Mouse (Mus musculus) midbrain, embryonic 16.5 days (tissue): ENCODE results near the gene Rnf214. TPM values are rescaled to one million over a fixed set of nuclear protein-coding genes. Genes with fewer than 3 reads are reported as not detected.

Source experiments
- ATAC-seq: fragments of 200-750 bp; cut with Nextera tagmentation; 2 replicates; pipeline ENCODE4 v1.8.0; 2017; ENCODE audit warnings: moderate TSS enrichment
- H3K27ac ChIP-seq: fragments of 300-500 bp; sonication (generic); 2 replicates; pipeline ENCODE4 v1.5.1; 2014; ENCODE audit warnings: mild to moderate bottlenecking, low read length, mixed read lengths
- H3K27me3 ChIP-seq: fragments of 300-500 bp; sonication (generic); 2 replicates; pipeline ENCODE4 v1.6.1; 2014; ENCODE audit warnings: low read depth, low read length, mixed read lengths; ENCODE audit not compliant: control insufficient read depth, insufficient read depth
- H3K36me3 ChIP-seq: fragments of 300-500 bp; sonication (generic); 2 replicates; pipeline ENCODE4 v1.6.1; 2014; ENCODE audit warnings: mild to moderate bottlenecking, low read length, moderate library complexity, mixed read lengths; ENCODE audit not compliant: control insufficient read depth, insufficient read depth
- H3K4me1 ChIP-seq: fragments of 300-500 bp; sonication (generic); 2 replicates; pipeline ENCODE4 v1.6.1; 2014; ENCODE audit warnings: mild to moderate bottlenecking, low read length, mixed read lengths; ENCODE audit not compliant: control insufficient read depth, insufficient read depth
- H3K4me2 ChIP-seq: fragments of 300-500 bp; sonication (generic); 2 replicates; pipeline ENCODE4 v1.6.1; 2014; ENCODE audit warnings: mild to moderate bottlenecking, low read length, mixed read lengths
- H3K4me3 ChIP-seq: fragments of 300-500 bp; sonication (generic); 2 replicates; pipeline ENCODE4 v1.5.1; 2014; ENCODE audit warnings: low read depth, mild to moderate bottlenecking, low read length, moderate library complexity, mixed read lengths
- H3K9ac ChIP-seq: fragments of 300-500 bp; sonication (generic); 2 replicates; pipeline ENCODE4 v1.6.1; 2014; ENCODE audit warnings: low read depth, low read length, mixed read lengths
- H3K9me3 ChIP-seq: fragments of 300-500 bp; sonication (generic); replicated peaks from 2 replicates; pipeline ENCODE4 v1.6.1; 2014; ENCODE audit warnings: mild to moderate bottlenecking, low read length, mixed read lengths; ENCODE audit not compliant: control insufficient read depth, poor library complexity, severe bottlenecking
- WGBS: fragments of 180-500 bp; shearing (Covaris S2); extraction: QIAGEN DNeasy Blood & Tissue Kit; methylation state at CpG from one replicate; pipeline ENCODE4 v1.1.7; 2014; 5-methylcytosine and 5-hydroxymethylcytosine counted together
- microRNA-seq: library from miRNA; unstranded; fragments of <30 nt; microRNA quantifications from one replicate; pipeline ENCODE4, GENCODE M21; 2017
- polyA plus RNA-seq: library from polyadenylated mRNA; unstranded; fragments of >200 nt; fragmentation: Nextera tagmentation; extraction: Ambion mirVana; gene quantifications from 2 replicates; pipeline ENCODE4 v1.2.1, GENCODE M21; 2015

Gene Rnf214
- polyA plus RNA-seq, 1 experiment from 2014 or later = 97.9 TPM

- Histone ChIP-seq H3K9me3 (no peaks in the 10 kb centered on the region), H3K9ac (no peak overlapping the region), H3K36me3 (peaks cover 8% of the 10 kb centered on the region), H3K4me2 (no peak overlapping the region), H3K4me3 (no peak overlapping the region), H3K27ac (no peak overlapping the region), H3K4me1 (no peaks in the 10 kb centered on the region), H3K27me3 (no peaks in the 10 kb centered on the region)
- 89% methylated on average over 9 of the region's 9 CpGs for WGBS
- ATAC-seq = no peak
These were observed 88.2 kb downstream of the Rnf214 start for GRCm38 (mm10) chr9:45818406-45819011.

- 89% methylated on average over 10 of the region's 10 CpGs for WGBS
- Histone ChIP-seq H3K9ac (no peak overlapping the region), H3K9me3 (no peaks in the 10 kb centered on the region), H3K4me2 (no peak overlapping the region), H3K36me3 (peaks cover 6% of the 10 kb centered on the region), H3K4me3 (no peak overlapping the region), H3K4me1 (no peaks in the 10 kb centered on the region), H3K27ac (no peak overlapping the region), H3K27me3 (no peaks in the 10 kb centered on the region)
- no peak for ATAC-seq
These were observed 91.2 kb downstream of the Rnf214 start for GRCm38 (mm10) chr9:45815525-45815924.

DNA sequence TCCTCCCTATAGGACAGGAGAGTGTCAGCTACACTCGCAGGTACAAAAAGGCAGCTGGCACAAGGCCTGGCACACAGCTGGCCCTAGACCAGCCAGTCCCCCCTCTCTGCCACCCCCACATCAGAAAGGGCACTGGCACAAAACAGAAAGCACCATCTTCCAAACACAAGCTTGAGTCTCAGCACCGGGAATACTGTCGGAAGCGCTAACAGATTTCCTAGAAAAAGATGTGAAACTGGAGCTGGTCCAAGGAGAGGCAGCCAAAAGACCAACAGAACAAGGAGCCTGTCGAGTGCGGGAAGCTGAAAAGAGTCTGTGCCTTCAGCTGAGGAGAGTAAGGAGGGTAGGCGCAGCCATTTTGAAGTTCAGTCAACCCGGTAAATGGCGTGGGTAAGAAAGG, 91.6 kb downstream of the Rnf214 start:
- Histone ChIP-seq H3K4me3 (no peak overlapping the region), H3K27ac (no peak overlapping the region), H3K9me3 (no peaks in the 10 kb centered on the region), H3K4me1 (no peaks in the 10 kb centered on the region), H3K4me2 (no peak overlapping the region), H3K36me3 (peaks cover 6% of the 10 kb centered on the region), H3K27me3 (no peaks in the 10 kb centered on the region), H3K9ac (no peak overlapping the region)
- 82% methylated on average over 9 of the region's 9 CpGs for WGBS
- no peak for ATAC-seq

Small RNAs within 50 kb of the gene (microRNA-seq; reads per million reads assigned to microRNA genes)
- gene Mir7087 = not detected

Other genes with a start within 250 kb of the Rnf214 start
- gene Cep164, start 78.2 kb downstream of the Rnf214 start, polyA plus RNA-seq = 10.7 and 12.7 TPM in 2 replicates
- 48.1 and 51.3 TPM in 2 replicates for gene Bace1, start 68.3 kb downstream of the Rnf214 start, polyA plus RNA-seq
- 22.6 and 25.4 TPM in 2 replicates for gene Pcsk7, start 414 bp downstream of the Rnf214 start, polyA plus RNA-seq
- 3.1 and 5.5 TPM in 2 replicates for gene Tagln, start 29.1 kb upstream of the Rnf214 start, polyA plus RNA-seq
- 44.7 and 50.0 TPM in 2 replicates for gene Sidt2, start 48.3 kb upstream of the Rnf214 start, polyA plus RNA-seq
- 287 and 294 TPM in 2 replicates for gene Pafah1b2, start 105.8 kb upstream of the Rnf214 start, polyA plus RNA-seq
- 5.1 and 5.9 TPM in 2 replicates for gene Sik3, start 105.9 kb upstream of the Rnf214 start, polyA plus RNA-seq